Mouse (Mus musculus): ENCODE measurements around the gene Runx3. TPM values are rescaled to one million over a fixed set of nuclear protein-coding genes. Genes with fewer than 3 reads are reported as not detected.

The Runx3 gene
- polyA plus RNA-seq, 1 experiment from 2014 or later: not detected

- Histone ChIP-seq H3K27me3 (ENCODE audit: control insufficient read depth, insufficient read depth, low read length) (no peaks in the 10 kb centered on the region), H3K9ac (ENCODE audit: low read depth, low read length) (no peak overlapping the region), H3K4me2 (no peak overlapping the region), H3K4me3 (ENCODE audit: low read depth, low read length) (no peak overlapping the region), H3K36me3 (ENCODE audit: control insufficient read depth, insufficient read depth, low read length) (peaks cover 38% of the 10 kb centered on the region), H3K9me3 (replicated peaks; ENCODE audit: control insufficient read depth, low read length) (no peaks in the 10 kb centered on the region), H3K27ac (ENCODE audit: low read depth, low read length) (peak overlapping the region; percentile 2; the same call in 1 of the 2 replicates), H3K4me1 (ENCODE audit: control insufficient read depth, insufficient read depth, low read length) (peaks cover 17% of the 10 kb centered on the region)
- no peak for ATAC-seq (replicated peaks; ENCODE audit: insufficient number of reproducible peaks, low FRiP score, low TSS enrichment)
- 74% methylated on average over 12 of the region's 12 CpGs for WGBS (ENCODE audit: insufficient replicate concordance)
Observed at GRCm38 (mm10) chr4:135221632-135222407, 101.4 kb downstream of the Runx3 start.

- H3K27ac ChIP-seq (ENCODE audit: low read depth, low read length): no peak overlapping the region
- no peak overlapping the region for H3K9ac ChIP-seq (ENCODE audit: low read depth, low read length)
- 92% methylated on average over 9 of the region's 9 CpGs for WGBS (ENCODE audit: insufficient replicate concordance)
- no peak overlapping the region for H3K4me2 ChIP-seq
- H3K9me3 ChIP-seq (replicated peaks; ENCODE audit: control insufficient read depth, low read length): no peaks in the 10 kb centered on the region
- no peak for ATAC-seq (replicated peaks; ENCODE audit: insufficient number of reproducible peaks, low FRiP score, low TSS enrichment)
- no peaks in the 10 kb centered on the region for H3K27me3 ChIP-seq (ENCODE audit: control insufficient read depth, insufficient read depth, low read length)
- peaks cover 17% of the 10 kb centered on the region for H3K4me1 ChIP-seq (ENCODE audit: control insufficient read depth, insufficient read depth, low read length)
- H3K36me3 ChIP-seq (ENCODE audit: control insufficient read depth, insufficient read depth, low read length): peaks cover 23% of the 10 kb centered on the region
- H3K4me3 ChIP-seq (ENCODE audit: low read depth, low read length): no peak overlapping the region
Observed at GRCm38 (mm10) chr4:135223808-135224207, 103.4 kb downstream of the Runx3 start.

GRCm38 (mm10) chr4:135226008-135226667 lies 105.7 kb downstream of the Runx3 start:
- Histone ChIP-seq H3K27ac (ENCODE audit: low read depth, low read length) (0 out of 2 replicates have a peak overlapping the region, but pooled peaks have one; percentile 1), H3K4me2 (no peak overlapping the region), H3K4me3 (ENCODE audit: low read depth, low read length) (no peak overlapping the region), H3K36me3 (ENCODE audit: control insufficient read depth, insufficient read depth, low read length) (peaks cover 16% of the 10 kb centered on the region), H3K9me3 (replicated peaks; ENCODE audit: control insufficient read depth, low read length) (no peaks in the 10 kb centered on the region), H3K9ac (ENCODE audit: low read depth, low read length) (no peak overlapping the region), H3K4me1 (ENCODE audit: control insufficient read depth, insufficient read depth, low read length) (peaks cover 20% of the 10 kb centered on the region), H3K27me3 (ENCODE audit: control insufficient read depth, insufficient read depth, low read length) (no peaks in the 10 kb centered on the region)
- no peak for ATAC-seq (replicated peaks; ENCODE audit: insufficient number of reproducible peaks, low FRiP score, low TSS enrichment)
- 91% methylated on average over 12 of the region's 12 CpGs for WGBS (ENCODE audit: insufficient replicate concordance)

Other genes with a start within 250 kb of the Runx3 start
- gene Tmem50a, start 205.6 kb upstream of the Runx3 start, polyA plus RNA-seq (2014; fragmentation: Nextera tagmentation; extraction: Ambion mirVana): 149 and 150 TPM in 2 replicates
- gene Rsrp1, start 197.1 kb upstream of the Runx3 start, polyA plus RNA-seq (2014; fragmentation: Nextera tagmentation; extraction: Ambion mirVana): 331 and 353 TPM in 2 replicates
- 59.5 and 61.5 TPM in 2 replicates for gene Syf2, start 189.8 kb upstream of the Runx3 start, polyA plus RNA-seq (2014; fragmentation: Nextera tagmentation; extraction: Ambion mirVana)
- 156 and 251 TPM in 2 replicates for gene Clic4, start 152.2 kb downstream of the Runx3 start, polyA plus RNA-seq (2014; fragmentation: Nextera tagmentation; extraction: Ambion mirVana)
- gene Srrm1, start 232.7 kb downstream of the Runx3 start, polyA plus RNA-seq (2014; fragmentation: Nextera tagmentation; extraction: Ambion mirVana): 143 and 183 TPM in 2 replicates